Mouse (Mus musculus): ENCODE results near the gene Slc2a10.
A peak's percentile ranks its signal among the peaks of the same experiment; 100 is the strongest.
"Not testable (repeated sequence)": the region's sequence is repeated elsewhere in the genome, so short reads cannot be mapped to it uniquely, and the experiment has no call there.

The Slc2a10 gene

GRCm38 (mm10) chr2:165509686-165510085 lies 6.1 kb downstream of the Slc2a10 start:
- no peak for DNase-seq

GRCm38 (mm10) chr2:165510466-165510865 lies 6.9 kb downstream of the Slc2a10 start:
- peak; percentile 29 for DNase-seq

GRCm38 (mm10) chr2:165510914-165511458 lies 7.4 kb downstream of the Slc2a10 start:
- not testable (repeated sequence) for DNase-seq

DNA sequence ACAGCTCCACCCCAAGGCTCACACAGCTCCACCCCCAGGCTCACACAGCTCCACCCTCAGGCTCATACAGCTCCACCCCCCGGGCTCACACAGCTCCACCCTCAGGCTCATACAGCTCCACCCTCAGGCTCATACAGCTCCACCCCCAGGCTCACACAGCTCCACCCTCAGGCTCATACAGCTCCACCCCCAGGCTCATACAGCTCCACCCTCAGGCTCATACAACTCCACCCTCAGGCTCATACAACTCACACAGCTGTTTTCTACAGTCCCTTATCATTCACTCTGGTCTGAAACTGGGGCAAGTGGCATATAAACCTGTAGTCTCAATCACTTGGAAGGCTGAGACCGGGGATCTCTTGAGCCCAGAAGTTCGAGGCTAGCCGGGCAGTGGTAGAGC lies 7.9 kb downstream of the Slc2a10 start:
- not testable (repeated sequence) for DNase-seq

DNA sequence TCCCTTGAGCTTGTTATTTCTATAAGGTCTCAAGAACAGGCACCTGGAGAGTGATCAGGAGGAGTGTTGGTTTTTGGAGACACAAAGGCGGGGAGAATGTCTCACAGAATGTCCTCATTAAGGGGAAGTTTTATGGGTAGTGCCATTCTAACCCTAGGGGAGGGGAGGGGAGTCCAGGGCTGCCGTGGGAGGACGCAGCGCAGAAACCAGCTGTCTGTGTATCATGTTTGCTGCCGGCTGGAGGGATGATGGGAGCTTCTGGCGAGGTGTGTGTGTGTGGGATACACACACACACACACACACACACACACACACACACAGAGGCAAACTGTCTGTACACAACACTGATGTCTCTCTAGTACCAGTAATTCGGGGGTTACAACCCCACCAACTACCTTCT lies 8.8 kb downstream of the Slc2a10 start:
- no peak for DNase-seq

DNA sequence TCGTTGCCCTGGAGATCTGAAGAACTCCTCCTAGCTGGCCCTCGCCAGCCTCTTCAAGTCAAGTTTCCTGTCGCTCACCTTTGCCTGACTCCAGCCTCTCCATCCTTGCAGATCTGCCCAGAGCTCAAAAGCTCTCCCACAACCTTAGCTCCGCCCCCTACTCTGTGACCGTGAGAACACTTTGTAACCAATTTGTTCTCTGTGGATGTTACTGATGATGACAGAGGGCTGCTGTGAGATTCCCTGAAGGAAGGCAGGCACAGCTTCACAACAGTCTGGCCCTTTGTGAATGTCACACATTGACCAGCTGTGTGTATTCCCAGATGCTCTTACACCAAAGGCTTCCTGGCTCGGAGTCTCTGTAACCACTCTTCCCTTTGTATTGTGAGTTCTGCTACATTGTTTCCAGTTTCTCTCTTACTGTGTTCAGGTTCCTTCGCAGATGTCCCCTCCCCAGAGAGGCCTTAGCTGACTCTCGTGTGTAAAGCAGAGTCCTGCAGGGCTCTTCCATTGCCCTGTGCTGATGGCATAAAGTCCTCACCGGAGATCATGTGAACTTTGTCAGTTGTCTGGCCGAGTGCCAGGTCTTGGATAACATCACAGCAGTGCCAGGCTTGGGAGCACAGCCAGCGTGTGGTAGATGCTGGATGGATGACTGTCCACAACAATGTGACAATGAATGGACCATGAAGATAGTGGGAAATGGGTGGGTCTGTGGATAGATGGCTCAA lies 9.4 kb downstream of the Slc2a10 start:
- DNase-seq: no peak

DNA sequence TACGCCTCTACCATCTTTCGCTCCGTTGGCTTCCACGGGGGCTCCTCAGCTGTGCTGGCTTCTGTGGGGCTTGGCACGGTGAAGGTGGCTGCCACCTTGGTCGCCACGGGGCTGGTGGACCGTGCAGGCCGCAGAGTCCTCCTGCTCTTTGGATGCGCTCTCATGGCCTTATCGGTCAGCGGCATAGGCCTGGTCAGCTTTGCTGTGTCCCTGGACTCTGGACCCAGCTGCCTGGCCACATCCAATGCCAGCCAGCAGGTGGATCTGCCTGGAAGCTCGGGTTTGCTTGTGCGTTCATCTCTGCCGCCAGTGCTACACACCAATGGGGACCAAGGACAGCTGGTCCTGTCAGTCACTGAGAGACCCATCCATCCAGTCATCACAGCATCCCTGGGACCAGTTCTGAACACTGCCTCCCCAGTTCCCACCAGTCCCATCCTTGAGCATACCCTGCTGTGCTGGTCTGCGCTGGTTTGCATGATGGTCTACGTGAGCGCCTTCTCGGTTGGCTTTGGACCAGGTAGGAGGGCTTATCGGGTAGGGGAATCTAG lies 11.7 kb downstream of the Slc2a10 start:
- DNase-seq: no peak

DNA sequence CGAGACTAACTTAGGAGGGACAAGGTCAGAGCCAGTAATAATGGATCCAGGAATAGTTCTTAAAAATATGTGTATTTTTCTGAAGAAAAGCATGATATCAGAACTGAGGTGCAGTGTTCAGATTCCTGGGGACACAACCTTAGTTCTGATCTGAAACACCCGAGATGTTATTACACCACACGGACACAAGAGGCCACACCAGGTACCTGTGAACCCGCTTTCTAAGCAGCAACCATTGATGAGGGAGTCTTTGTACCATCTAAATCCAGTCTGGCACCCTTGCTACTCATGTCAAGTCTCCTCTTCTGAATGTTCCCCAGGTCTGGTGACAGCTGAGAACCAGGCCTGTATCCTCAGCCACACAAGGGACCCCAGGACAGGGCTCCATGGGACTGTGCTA lies 22.0 kb downstream of the Slc2a10 start:
- DNase-seq: no peak

DNA sequence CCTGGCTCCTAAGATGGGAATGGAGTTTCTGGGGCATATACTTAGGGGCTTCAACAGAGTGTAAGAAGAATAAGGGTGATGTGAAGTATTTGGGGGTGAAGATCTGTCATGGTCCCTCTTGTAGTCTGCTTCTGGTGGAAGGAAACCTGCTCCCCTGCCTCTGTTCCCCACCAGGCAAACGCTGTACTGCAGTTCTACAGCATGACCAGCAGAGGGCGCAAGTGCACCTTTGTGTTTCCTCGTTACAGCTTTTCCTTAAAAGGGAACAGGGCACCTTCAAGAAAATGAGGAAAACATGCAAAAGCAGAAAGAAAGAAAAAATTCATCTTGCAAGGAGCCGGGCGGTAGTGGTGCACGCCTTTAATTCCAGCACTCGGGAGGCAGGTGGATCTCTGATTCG lies 25.5 kb downstream of the Slc2a10 start:
- DNase-seq: peak; percentile 70

GRCm38 (mm10) chr2:165533789-165534188 lies 30.2 kb downstream of the Slc2a10 start:
- DNase-seq: no peak

DNA sequence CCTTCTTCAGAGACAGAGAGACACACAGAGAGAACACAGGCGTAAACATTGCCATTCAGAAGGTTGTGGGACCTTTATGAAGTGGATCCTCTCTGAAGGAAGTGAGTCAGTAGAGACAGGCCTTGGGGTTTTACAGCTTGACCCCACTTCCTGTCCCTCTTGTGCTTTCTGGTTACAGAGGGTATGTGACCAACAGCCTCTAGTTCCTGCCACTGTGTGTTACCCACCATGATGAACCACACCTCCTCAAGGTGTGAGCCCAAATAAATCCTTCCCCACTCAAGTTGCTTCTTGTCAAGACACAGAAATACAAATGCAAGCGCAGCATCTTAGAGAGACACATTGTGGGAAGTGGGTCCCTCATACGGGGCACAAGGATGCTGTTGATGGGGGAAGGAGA lies 37.4 kb downstream of the Slc2a10 start:
- no peak for DNase-seq

DNA sequence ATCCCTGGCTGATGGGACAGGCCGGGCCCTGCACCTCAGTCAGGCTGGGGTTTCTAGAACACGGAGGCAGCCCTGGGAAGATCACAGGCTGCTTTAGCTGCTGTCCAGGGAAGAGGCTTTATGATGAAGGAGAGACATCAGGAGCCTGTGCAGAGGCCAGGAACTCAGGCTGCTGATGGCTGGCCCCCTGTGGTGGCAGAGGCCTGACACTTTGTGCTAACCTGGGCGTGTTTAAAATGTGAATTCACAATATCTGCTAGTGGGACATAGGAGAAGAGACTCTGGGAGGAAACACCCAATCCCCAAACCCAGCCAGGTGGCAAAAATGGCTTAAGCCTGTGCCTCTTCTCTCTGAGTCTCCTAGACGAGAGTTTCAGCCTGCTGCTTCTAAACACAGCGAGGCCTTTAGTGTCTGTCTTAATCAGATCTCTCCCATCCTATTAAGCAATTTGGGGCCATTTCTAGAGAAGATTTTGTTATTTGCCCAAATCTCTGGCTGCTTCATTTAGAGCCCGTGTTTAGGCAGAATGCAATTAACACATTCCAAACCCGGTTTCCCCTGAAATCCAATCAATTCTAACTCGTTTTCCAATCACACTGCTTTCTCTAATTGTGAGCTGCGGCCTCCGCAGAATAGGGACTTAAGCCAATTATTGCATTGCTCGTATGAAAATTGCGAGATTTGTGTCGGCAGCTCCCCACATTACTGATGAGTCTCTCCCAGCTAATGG lies 39.5 kb downstream of the Slc2a10 start:
- DNase-seq: no peak

DNA sequence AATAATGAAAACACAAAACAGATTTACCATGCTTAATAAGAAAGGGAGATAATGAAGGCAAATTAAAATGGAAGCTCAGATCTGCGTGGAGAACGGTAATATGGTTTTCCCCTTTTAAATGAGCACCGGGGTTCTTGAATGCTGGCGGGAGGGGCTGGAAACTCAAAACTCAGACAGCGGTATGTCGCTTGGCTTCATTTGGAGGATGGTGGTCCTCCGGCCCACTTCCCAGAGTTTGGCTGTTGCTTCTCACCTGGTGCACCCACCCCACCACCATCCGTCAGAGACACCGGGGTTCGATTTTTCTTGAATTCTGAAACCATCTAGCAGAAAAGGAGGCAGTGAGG lies 40.1 kb downstream of the Slc2a10 start:
- no peak for DNase-seq

DNA sequence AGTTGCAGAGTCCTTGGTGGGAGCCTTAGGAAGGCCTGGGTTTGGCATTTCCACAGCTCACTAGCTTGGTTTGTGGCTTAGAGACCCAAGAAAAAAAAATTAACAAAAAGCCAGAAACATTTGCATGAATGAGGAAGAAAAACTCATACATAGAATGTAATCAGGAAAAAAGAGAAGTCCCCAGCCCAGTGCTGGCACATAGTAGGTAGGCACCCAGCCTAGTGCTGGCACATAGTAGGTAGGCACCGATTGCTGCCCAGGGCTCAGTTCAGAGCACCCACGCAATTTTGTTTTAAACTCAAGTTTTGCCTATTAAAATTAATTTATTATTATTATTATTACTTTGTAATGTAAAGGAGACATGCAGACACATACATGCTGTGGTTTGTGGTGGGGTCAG lies 42.1 kb downstream of the Slc2a10 start:
- no peak for DNase-seq

DNA sequence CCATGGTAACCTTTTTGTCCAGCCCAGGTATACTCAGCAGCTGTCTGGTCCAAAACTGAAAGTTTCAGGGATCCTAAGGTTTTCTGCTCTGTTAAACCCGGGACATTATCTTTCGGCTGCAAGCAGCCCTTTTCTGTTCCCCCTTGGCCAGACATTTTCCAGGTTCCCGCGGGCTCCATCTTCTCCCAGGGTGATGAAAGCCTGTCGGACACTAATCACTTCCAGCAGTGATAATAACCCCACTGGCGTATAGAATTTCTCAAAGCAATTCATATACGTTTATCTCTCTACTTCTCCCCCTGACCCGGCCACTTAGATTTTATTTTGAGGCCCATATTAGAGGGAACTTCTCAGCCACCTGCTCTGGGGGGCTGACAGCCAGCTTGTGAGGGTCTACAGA lies 42.8 kb downstream of the Slc2a10 start:
- DNase-seq: no peak

DNA sequence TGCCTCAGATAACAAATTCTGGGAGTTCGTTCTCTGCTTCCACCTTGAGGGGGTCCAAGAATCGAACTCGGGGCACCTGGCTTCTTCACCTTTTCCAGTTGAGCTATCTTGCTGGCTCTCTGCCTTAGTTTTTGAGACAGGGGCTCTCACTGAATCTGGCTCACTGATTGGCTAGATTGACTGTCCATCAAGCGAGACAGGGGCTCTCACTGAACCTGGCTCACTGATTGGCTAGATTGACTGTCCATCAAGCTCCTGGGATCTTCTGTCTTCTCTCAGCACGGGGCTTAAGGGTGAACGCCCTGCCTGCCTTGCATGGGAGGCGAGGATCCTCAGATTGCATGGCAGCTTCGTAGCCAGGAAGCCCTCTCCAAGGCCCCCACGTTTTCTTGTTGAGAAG lies 43.8 kb downstream of the Slc2a10 start:
- DNase-seq: peak; percentile 9

- DNase-seq: no peak
Observed at GRCm38 (mm10) chr2:165548627-165549026, 45.0 kb downstream of the Slc2a10 start.

- DNase-seq: not testable (repeated sequence)
Observed at GRCm38 (mm10) chr2:165550410-165550809, 46.8 kb downstream of the Slc2a10 start.

DNA sequence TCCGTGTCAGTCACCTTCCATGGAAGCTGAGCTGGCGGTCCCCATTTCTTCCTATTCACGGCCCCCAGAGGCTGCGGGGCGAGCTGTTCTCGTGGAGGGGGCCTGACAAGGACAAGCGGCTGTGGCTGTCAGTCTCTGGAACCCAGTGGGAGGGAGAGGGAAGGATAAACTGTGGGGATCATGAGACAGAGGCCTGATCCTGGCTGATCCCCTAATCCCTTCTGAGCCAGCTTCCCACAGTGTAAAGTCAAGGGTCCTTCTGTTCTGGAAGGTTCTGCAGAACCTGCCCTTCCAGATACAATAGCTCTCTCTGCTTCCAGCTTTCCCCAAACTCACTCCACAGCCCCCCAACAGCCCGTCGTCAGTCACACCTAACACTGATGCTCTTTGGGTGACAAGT lies 50.5 kb downstream of the Slc2a10 start:
- DNase-seq: no peak

DNA sequence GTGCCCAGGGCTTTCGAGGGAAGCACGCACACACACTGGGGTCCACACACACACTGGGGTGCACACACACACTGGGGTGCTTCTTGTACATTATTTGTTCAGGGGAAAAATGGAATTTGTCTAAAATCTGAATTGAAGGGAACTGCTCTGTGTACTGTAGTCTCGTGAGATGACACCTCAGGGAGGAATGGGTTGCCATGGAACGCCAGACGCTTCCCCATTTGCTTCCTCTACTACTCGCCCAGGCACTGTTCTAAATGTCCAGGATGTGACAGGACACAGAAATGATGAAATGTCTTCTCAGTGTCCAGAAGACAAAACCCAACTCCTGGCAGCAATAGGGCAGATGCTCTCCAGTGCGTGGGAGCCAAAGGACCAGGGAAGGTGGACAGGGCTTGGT lies 53.7 kb downstream of the Slc2a10 start:
- DNase-seq: no peak

- DNase-seq: no peak
Observed at GRCm38 (mm10) chr2:165558916-165559315, 55.3 kb downstream of the Slc2a10 start.

DNA sequence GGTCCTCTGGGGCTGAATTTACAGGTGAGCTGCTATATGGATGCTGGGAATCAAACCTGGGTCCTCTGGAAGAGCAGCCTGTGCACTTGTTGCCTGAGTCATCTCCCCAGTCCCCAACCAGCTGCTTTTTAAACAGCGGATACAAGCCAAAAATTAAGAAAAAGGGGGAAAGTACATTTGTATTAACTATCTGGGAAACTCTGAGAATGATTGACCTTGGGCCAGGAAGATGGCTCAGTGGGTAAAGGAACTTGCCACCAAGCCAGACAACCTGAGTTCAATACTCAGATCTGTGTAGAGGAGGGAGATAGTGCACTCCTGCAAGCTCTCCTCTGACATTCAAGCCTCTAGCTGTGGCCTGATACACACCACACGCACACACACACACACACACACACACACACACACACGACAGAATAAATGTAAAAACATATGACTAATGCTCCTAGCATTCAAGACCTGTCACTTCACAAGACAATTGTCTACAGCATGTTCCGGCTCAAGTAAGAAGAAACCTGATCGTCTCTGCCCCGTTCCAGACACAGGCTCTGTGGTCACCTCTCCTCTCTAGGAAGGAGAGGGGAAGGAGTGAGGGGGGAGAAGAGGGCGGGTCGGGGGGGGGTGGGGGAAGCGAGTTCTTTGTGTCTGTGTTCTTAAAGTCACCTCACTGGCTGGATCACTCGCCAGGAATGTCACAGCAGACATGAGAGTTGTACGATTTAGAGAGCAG lies 56.1 kb downstream of the Slc2a10 start:
- no peak for DNase-seq

- DNase-seq: no peak
Observed at GRCm38 (mm10) chr2:165561861-165562260, 58.3 kb downstream of the Slc2a10 start.
